Mouse (Mus musculus) adrenal gland (tissue): ENCODE measurements around the gene Tspyl1.
"Not testable (repeated sequence)": the region's sequence is repeated elsewhere in the genome, so short reads cannot be mapped to it uniquely, and the experiment has no call there.

Experiments
- intact Hi-C: fragments of 180-260 bp; cut with DNase I; formaldehyde crosslinking; loops from one replicate; pipeline ENCODE4 v1.15.1; 2025
- long read RNA-seq, 2 experiments: library from polyadenylated mRNA; unstranded; transcript quantifications; one replicate each; pipeline ENCODE4 v2.0.0; 2020; ENCODE audit warnings: borderline replicate concordance in 1 of 2; ENCODE audit not compliant: insufficient replicate concordance in 1 of 2

Gene Tspyl1
- long read RNA-seq, experiment 1, transcript Tspyl1-201 (1 exons, 3,086 nt) = major isoform, 84 of 88 reads
- long read RNA-seq, experiment 1, partial matches to known transcripts = 0 of 88 reads
- long read RNA-seq, experiment 1, other reads (novel, unspliced or antisense) = 4 of 88 reads
- long read RNA-seq, experiment 2, transcript Tspyl1-201 (1 exons, 3,086 nt) = major isoform, 54 of 56 reads
- long read RNA-seq, experiment 2, partial matches to known transcripts = 0 of 56 reads
- long read RNA-seq, experiment 2, other reads (novel, unspliced or antisense) = 2 of 56 reads

- intact Hi-C loops = loop anchor here (5.0 kb wide), 3 partner anchors 45 to 245 kb away; partner anchors contain the start of genes Dse and Trappc3l
Observed at GRCm38 (mm10) chr10:34281962-34282388, at the start of gene Tspyl1. Gene Tspyl1 (plus strand): TSS chr10:34282190.

- intact Hi-C loops = loop anchor here (5.0 kb wide), 1 partner anchor 196 kb away; the partner anchor contains the start of gene Trappc3l
Observed at GRCm38 (mm10) chr10:34233418-34233817, 48.6 kb upstream of the Tspyl1 start.

- intact Hi-C loops = loop anchor here (5.0 kb wide), 1 partner anchor 197 kb away; the partner anchor contains the start of gene Trappc3l
Observed at GRCm38 (mm10) chr10:34233931-34234745, 47.9 kb upstream of the Tspyl1 start.

DNA sequence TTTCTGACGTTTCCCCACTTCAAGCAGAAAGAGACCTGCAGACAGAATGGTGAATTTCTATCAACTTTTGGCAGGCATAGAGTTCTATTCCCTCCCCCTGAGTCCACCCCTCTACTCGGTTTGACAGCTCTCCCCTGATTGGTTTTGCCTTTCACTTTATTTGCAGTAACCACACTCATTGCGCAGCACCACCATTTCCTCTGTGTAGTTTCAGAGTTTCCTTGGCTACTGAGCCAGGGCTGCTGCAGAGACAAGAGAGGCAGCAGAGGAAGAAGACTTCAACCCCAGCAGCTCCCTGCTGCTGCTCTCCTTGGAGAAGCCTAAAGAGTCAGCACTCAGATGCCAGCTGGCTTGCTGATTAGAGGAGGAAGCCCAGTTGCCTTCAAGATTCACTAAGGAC lies 46.6 kb upstream of the Tspyl1 start:
- intact Hi-C loops = no loop called here

DNA sequence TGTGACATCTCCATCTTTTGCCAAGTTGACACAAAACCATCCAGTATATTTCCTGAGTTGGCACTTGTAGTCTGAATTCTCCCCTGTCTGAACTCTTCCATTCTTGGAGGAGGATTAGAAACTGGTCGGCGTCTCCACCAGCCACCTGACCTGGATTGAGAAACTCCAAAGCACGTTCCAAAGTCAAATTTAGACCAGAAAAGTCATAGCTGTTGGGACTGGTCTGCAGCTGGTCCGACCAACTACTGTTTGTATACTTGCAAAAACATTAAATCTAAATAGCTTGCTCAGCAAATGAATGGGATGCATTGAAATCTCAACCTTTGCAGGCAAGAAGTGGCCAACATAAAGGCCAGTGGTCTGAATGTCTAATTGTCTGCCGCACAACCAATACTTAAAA lies 45.4 kb upstream of the Tspyl1 start:
- intact Hi-C loops = no loop called here

GRCm38 (mm10) chr10:34238536-34238935 lies 43.5 kb upstream of the Tspyl1 start:
- intact Hi-C loops = no loop called here

- intact Hi-C loops = no loop called here
Observed at GRCm38 (mm10) chr10:34244745-34245144, 37.2 kb upstream of the Tspyl1 start.

DNA sequence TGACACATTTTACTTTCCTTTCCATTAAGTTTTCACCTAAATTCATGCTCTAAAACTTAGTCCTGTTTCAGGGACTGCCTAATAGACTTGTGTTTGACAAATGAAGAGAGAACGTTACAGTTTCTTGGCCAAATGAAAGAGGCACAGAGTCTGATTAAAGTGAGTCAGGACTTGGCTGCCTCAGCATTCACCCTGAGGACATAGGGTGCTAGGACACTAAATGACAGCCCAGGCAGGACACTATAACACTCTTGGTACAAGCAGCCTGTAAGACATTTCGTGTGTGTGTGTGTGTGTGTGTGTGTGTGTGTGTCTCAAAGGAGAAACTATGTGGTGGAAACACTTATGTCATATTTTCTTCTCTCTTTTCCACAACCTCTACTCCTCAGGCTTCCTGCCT lies 35.9 kb upstream of the Tspyl1 start:
- intact Hi-C loops = no loop called here

DNA sequence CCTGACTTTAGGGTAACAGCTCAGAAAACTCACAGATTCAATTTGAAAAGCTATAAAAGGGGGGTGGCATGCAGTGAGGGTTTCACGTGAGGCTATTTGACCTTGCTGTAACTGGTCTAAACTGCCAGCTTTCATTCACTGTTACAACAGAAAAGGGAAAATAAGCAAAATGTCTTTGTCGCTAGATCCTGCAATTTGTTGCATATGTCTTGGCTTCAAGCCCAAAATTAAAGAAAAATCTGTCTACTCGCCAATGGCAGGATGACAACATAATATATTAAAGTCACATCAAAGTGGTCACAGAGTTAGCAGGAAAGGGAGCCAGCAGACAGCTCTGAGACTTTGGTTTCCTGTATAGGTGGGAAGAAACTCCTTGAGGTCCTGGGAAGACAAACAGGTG lies 34.2 kb upstream of the Tspyl1 start:
- intact Hi-C loops = no loop called here

DNA sequence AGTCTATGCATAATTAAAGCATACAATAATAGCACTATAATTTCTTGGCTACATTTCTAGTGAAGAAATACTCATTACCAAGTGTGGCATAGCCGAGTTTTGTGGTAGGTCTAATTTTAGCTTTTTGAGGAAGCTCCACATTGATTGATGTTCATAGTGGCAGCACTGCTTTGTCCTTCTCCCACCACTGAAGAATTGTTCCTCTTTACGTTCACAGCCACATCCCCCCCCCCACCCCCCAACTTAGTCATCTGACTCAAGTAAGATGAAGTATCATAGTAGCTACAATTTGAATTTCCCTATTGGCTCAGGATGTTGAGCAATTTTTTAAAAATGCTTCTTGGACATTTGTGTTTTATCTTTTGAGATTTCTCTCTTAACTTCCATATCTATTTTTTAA lies 32.4 kb upstream of the Tspyl1 start:
- intact Hi-C loops = no loop called here

DNA sequence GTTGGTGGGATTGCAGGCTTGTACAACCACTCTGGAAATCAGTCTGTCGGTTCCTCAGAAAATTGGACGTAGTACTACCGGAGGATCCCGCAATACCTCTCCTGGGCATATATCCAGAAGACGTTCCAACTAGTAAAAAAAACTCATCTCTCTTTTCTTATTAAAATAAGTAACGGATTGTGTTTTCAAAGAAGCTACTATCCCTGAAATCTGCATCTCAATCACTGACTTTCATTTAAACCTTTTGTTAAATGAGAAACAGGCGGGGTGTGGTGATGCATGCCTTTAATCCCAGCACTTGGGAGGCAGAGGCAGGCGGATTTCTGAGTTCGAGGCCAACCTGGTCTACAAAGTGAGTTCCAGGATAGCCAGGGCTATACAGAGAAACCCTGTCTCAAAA lies 29.2 kb upstream of the Tspyl1 start:
- intact Hi-C loops = not testable (repeated sequence)

GRCm38 (mm10) chr10:34265106-34265505 lies 16.9 kb upstream of the Tspyl1 start:
- intact Hi-C loops = no loop called here

DNA sequence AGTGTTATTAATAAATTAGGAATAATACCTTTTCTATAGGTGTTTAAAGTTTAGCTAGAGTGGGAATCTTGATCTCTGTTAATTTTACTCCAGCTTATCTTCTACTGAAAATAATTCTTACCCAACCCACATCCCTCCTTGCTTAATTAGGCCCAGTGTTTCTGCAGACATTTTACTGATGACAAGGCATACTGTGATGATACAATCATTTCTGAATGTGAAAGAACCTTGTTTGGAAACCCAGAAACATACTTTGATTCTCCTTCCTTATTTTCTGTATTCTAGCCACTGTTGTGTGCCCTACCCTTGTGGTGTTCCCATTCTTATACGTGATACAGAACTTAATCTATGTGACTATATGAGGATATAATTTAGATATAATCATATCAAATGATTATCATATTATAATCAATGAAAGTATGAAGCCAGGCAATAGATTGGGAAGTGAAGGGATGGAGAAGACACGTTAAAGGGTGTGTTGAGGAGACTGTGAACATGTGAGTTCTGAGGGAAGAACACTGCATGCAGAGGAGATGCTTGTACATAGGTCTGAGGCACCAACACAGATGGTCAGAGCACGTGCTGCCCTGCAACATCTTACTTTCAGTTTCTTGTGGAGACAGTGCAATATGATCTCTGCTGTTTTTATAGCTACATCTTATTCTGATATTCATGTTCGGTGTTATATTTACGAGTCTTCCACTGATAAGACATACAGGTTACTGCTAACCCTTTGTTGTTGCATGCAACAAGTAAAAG lies 14.5 kb upstream of the Tspyl1 start:
- intact Hi-C loops = no loop called here

GRCm38 (mm10) chr10:34271681-34272080 lies 10.3 kb upstream of the Tspyl1 start:
- intact Hi-C loops = no loop called here

DNA sequence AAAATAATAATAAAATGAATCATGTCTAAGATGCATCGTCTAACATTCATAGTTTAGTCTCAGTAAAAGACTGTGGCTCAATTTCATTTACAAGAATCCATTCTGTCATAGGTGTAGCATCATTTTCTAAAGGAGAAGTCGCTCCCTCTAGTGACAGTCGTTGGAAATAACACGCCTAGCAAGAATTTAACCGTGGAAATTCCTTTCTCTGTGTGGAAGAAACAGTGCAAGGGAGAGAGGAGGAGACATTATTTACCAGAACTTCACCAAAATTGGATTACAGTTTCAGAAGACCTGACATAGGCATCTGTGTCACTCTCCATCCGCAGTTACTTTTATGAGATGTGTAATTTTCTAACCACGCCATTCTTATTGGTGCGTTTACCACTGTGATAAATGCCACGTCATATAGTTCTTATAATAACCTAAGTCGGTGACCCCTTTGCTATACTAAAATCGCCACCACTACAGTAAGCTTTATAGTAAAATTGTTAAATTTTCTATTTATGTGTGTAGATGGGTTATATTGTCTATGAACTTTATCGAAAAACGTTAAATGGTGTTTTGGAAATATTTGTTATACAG lies 1.3 kb upstream of the Tspyl1 start:
- intact Hi-C loops = loop anchor here (5.0 kb wide), 3 partner anchors 47 to 243 kb away; partner anchors contain the start of genes Dse and Trappc3l

GRCm38 (mm10) chr10:34281211-34281961 lies 604 bp upstream of the Tspyl1 start:
- intact Hi-C loops = loop anchor here (5.0 kb wide), 3 partner anchors 46 to 244 kb away; partner anchors contain the start of genes Dse and Trappc3l

- intact Hi-C loops = loop anchor here (5.0 kb wide), 3 partner anchors 45 to 245 kb away; partner anchors contain the start of genes Dse and Trappc3l
Observed at GRCm38 (mm10) chr10:34282420-34283238, 639 bp downstream of the Tspyl1 start.

DNA sequence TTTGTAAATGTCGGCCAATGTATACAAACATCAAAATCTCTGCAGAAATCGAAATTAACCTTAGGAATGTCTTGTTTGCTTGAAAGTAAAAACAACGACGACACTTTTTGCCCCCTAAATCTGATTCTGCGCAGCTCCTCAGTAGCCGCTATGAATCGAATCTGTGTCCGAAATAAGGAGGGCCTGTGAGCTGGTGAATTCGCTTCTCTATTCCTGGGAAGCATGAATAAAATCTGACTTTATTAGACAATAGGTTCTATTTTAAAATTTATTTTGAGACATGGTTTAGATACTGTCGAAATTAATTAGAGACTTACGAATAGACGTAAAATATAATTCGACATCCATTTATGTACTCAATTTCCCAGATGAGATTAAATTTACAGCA lies 14.9 kb downstream of the Tspyl1 start:
- intact Hi-C loops = no loop called here

DNA sequence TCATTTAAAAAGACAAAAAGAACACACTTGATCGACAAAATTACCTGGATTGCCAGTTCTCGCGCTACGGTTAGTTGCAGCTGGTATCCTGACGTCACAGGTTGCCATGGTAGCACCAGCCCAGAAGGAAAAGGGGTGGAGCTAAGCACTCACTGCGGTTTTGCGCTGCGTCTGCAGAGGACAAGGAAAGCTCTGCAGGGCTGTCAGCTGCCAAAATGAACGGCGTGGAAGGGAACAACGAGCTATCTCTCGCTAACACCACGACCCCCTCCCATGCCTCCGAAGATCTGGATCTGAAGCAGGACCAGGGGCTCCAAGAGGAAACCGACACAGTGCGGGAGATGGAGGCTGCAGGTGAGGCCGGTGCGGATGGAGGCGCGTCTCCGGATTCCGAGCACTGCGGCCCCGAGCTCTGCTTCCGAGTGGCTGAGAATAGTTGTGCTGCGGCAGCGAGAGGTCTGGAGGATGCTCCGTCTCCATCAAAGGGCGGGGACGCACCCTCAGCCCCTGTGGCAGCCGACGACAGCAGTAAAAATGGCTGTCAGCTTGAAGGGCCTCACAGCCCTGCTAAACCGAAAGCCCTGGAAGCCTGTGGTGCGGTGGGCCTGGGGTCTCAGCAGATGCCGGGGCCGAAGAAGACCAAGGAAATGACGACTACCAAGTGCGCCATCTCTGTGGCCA lies 15.4 kb downstream of the Tspyl1 start, which contains the start of gene Tspyl4:
Gene Tspyl4 (plus strand): TSS at position 144 of the 681 bp plus-strand sequence.
- intact Hi-C loops = no loop called here
